Mouse (Mus musculus) thymus, postnatal 10 days (tissue): Measurements from ENCODE around the gene Psph.
"Not testable (repeated sequence)": the region's sequence is repeated elsewhere in the genome, so short reads cannot be mapped to it uniquely, and the experiment has no call there.

Experiments
- DNase-seq, 2 experiments: peaks; one replicate each; pipeline ENCODE4 v3.0.0; 2021; ENCODE audit warnings: low spot score in 2 of 2

Psph gene

DNA sequence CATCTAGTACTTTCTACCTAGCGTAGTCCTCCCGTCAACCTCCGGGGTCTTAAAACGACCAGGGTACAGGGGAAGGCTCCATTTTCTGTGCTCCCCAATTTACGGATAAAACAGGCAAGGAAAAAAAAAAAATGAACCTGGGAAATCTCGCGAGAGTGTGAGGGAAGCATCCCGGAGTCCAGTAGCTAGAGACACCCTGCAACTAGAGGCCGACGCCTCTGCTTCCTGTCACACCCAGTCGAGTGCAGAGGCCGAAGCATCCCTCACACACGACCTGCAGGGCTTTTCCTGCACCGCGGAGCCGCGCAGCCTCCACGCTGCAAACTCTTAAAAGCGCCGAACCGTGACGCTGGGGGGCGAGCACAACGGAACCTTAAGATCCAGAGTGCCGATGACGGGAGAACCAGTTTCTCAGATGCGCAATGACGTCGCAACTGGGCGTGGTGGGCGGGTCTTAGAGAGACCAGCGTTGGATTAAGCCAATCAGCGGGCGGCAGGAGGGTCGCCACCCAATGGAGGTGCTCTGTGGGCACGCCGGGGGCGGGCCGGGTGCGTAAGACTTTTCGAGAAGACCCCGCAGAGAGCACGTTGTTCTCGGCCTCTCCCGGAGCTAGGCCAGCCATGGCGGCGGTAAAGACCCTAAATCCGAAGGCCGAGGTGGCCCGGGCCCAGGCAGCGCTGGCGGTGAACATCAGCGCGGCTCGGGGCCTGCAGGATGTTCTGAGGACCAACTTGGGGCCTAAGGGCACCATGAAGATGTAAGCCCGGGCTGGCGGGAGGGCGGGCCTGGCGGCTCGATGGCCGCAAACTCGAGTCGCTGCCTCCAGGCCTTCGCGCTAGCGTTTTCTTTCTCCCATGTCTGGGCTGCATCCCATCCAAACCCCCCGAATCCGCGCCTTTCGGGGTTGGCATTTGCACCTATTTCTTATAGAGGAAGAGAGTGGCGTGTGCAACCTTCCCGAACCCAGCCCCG is at the start of gene Psph:
Gene Psph (minus strand): TSS at position 632 of the 973 bp plus-strand sequence.
- DNase-seq: peak; percentile 95 to 96

DNA sequence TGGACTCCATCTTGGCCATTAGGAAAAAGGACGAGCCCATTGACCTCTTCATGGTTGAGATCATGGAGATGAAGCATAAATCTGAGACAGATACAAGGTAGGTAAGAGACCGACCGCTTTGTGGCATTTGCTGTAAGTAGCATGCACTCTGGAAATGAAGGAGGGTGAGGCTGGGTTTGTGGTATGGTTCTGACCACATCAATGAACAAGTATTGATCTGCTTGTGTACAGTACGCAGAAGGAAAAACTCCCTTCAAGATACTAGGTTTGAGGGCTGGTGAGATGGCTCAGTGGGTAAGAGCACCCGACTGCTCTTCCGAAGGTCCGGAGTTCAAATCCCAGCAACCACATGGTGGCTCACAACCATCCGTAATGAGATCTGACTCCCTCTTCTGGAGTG is 3.3 kb upstream of the Psph start:
- not testable (repeated sequence) for DNase-seq

DNA sequence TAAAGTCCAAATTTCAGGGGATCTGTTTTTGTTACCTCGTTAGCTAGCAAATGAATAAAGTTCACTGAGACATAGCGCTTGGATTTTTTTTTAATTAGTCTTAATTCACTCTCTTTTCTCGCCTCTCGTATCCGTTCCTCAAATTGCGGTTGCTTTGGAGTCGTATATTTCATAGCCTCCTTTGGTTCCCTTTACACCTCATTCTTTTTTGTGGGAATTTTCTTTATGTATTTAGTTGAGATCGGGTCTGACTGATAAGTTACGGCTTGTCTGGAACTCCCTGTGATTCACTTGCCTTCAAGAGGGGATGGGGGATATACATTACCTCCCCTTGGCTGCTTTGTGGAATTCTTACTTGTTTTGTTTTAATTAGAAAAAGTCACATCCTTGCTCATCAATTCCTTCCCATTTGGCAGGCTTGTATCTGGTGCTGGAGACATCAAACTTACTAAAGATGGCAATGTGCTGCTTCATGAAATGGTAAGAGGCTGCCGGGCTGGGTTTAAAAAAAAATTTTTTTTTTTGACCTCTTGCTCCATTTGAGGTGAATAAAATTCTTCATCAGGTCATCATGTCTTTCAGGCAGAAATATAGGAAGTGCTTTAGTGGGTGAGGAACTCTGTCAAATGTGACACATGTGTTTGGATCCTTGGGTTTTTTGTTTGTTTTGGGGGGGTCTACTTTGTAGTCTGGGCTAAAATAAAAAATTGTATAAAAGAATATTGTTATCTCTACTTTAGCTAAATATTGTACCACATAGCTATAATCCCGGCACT is 757 bp upstream of the Psph start:
- DNase-seq: no peak

GRCm38 (mm10) chr5:129786161-129786560 is 1.1 kb downstream of the Psph start:
- DNase-seq: no peak

GRCm38 (mm10) chr5:129785235-129785870 is 1.9 kb downstream of the Psph start:
- DNase-seq: no peak

DNA sequence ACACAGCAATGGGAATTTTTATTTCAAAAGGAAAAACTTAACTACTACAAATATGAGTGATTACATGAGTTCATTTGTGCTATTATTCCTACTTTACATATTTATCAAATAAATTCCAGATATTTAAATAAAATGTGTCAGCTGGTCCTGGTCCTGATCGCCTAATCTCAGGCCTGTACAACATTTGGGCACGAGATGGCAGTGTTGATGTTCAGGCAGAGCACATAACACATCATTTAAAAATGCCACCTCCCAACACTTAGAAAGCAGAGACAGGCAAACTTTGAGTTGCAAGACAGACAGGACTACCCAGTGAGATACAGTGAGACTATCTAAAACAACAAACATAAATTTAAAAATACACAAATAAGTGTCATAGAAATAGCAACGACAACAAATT is 5.0 kb downstream of the Psph start:
- no peak for DNase-seq

- no peak for DNase-seq
These were observed 7.1 kb downstream of the Psph start for GRCm38 (mm10) chr5:129780131-129780530.

DNA sequence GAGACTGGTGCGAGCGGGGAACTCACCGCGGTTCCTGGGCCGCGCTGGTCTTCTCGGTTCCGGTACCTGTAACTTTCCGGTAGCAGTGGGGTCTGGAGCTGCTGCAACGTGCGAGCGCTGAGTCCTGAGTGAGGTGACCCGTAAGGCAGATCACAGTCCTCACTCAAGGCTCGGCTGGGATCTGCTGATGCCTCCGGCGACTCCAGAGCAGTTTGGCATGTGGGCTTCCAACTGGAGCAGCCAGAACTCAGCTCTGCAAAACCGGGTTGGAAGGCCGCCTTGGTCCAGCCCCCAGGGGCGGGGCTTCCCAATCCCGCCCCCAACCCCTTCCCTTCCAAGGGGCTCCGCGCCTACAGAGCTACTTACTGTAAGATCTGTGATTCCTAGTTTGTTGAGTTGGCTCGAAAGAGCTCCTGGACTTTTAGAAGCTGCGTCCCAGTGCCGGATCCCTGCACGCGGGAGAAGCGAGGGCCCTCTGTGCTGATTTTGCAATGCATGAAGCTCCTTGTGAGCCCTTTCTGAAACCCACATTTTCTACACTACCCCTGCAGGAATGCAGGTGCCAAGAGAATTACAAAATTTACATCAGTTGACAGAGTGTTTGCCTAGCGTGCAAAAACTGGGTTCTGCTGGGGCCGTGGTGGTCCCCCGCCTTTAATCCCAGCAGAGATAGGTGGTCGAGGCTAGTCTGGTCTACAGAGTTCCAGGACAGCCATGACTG is 8.1 kb downstream of the Psph start:
- DNase-seq: peak; percentile 34 to 48

DNA sequence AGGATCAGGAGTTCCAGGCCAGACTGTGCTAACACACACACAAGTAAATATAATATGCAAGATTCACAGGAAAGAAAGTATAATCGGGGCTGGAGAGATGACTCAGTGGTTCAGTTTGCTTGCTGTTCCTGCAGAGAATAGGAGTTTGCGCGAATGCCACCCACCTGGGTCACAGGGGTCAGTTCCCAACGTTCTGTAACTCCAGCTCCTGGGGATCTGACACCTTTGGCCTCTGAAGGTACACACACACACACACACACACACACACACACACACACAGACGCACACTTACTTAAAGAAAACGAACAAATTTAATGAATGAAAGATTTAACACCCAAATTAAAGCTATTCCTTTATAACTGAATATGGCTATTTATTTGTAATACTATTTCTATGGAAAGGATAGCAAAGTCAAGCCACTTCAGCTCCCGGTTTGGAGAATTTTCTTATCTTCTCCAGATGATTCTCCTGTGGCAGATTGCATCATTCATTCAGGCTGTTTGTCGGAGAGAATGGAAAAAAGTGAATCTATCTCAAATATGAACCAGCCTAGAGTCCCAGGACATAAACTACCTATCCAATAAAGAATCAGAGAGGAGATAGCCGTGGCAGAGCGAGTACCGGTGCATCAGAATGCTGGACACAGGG is 8.8 kb downstream of the Psph start:
- no peak for DNase-seq

GRCm38 (mm10) chr5:129774661-129775060 is 12.6 kb downstream of the Psph start:
- no peak for DNase-seq

- DNase-seq: not testable (repeated sequence)
These were observed 13.9 kb downstream of the Psph start for GRCm38 (mm10) chr5:129773330-129773729.

- DNase-seq: no peak
These were observed 14.8 kb downstream of the Psph start for GRCm38 (mm10) chr5:129772433-129772832.

DNA sequence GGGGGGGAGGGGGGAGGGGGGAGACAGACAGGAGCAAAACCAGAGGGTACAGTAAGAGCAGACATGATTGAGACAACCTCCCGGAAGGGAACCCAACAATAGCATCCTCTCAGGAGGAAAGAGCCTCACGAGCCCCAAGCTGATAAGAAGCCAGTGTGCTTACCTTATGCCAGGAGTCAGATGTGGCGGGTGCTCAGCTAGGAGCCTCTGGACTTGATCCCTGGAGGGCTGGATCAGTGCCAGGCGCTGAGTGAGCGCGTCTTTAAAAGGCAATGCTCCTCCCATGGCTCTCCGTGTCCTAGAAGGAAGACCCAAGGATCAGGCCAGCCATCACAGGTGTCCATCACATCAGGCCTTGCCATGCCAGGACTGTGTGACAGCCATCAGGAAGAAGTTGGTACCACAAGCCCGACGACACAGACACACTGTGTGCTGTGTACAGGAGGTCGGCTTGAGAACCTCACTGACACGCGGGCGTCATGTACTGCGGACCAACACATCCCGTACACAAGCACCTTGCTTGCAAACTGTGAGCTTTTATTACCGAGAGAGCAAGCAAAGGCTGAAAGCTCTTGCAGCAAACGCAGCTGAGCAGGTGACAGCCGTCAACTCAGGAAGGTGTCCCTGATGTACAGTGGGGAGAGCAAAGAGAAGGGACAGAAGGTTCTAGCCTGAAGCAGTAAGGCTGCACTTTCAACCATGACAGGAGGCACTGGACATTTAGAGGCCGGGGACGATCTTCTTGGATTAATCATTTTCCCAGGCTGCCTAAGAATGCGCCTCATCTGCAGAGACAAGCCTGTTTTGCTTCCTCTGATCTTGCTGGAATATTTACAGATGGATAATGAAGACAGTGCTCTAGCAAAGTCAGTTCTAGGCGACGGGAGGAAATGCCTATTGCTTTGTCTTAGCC is 16.6 kb downstream of the Psph start:
- no peak for DNase-seq

DNA sequence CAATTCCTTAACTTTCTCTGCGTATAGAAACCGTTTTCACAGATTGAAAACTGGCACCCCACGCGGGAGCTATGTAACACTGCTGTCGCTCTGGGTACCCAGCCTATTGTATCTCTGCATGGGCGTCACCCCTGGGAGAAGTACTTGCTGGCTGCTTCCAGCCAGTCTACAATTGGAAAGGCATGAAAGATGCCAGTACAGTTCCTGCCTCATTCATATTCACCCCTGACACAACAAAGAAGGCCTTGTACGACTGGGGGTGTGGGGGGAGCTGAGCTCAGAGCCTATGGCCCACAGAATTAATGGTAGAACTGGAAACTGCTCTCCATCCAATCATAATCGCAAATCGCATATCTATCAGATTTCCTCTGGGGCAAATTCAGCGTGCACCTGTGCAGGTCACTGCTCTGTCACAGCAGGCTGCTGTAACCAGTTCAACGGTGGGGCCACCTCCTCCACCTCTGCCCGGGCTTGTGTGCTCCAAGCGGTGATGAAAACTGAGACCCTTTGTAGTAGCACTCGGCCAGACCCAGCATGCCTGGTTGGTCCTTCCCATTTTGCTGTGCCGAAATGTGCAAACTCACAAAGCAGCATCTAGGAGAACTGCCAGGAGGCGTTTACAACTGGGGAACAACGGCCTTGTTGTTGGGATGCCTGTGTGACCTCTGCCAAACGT is 25.2 kb downstream of the Psph start:
- no peak for DNase-seq

DNA sequence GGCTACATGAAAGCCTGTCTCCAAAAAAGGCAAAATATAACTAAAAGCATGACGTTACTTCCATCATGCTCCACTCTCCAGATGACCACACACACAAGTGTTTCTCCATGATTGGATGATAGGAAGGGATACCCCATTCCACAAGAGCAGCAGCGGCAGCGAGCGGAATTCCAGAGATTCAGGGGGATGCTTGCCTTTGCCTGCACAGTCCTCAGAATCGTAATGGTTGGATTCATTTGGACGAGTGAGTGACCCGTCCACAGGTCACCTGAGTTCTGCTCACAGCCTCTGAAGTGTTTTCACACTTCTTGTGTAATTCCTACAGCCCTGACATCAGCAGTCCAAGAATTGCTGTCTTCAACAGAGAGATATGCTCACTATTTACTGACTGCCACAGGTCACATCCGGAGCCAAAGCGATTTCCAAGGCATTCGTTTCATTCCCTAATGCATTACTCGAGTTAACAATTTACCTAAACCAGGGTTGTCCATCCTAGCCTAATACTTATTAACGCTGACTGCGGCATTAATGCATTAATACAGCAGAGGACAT is 27.2 kb downstream of the Psph start:
- DNase-seq: no peak

- DNase-seq: no peak
These were observed 30.4 kb downstream of the Psph start for GRCm38 (mm10) chr5:129756886-129757285.

DNA sequence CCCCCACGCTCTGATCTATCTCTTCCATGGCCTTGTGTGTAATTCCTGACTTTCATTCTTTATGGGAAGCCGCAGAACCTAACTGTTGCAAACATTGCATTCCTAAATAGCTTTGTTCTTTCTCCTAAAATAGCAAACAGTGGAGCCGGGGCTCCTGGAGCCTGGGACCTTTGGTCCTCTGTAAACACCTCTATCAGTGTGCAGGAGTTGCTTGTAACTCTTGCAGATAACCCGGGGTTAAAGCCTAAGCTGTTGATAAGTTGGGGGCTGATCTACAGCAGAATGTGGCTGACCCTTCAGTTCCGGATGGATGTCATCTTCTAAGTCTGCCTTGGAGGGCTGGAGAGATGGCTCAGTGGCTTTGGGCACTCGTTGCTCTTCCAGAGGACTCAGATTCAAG is 43.2 kb downstream of the Psph start:
- no peak for DNase-seq

- DNase-seq: no peak
These were observed 44.3 kb downstream of the Psph start for GRCm38 (mm10) chr5:129742903-129743488.

- DNase-seq: peak in 1 of 2 experiments; percentile 15
These were observed 46.3 kb downstream of the Psph start for GRCm38 (mm10) chr5:129740976-129741375.
